Mouse (Mus musculus): ENCODE results near the gene 2900026A02Rik. TPM values are rescaled to one million over a fixed set of nuclear protein-coding genes. Genes with fewer than 3 reads are reported as not detected.

The 2900026A02Rik gene
- total and polyA plus RNA-seq, 3 experiments: 0.05 TPM; not detected in 2

- no peak for TF ChIP-seq CTCF (IDR thresholded peaks at IDR 0.05; ENCODE audit: low read depth, low read length)
- TF ChIP-seq GATA2 (IDR thresholded peaks at IDR 0.05; ENCODE audit: borderline replicate concordance, low read depth, low read length): no peak
- TF ChIP-seq GATA1 (IDR thresholded peaks at IDR 0.05; ENCODE audit: borderline replicate concordance, low read length): no peak
- TF ChIP-seq POLR2AphosphoS5 (IDR thresholded peaks at IDR 0.05; ENCODE audit: insufficient replicate concordance, low read depth, low read length): no peak
- TF ChIP-seq TAL1 (conservative IDR thresholded peaks at IDR 0.05; ENCODE audit: low read depth, low read length): no peak
- Histone ChIP-seq H3K9me3 (replicated peaks) (peaks cover 75% of the 10 kb centered on the region), H3K4me1 (ENCODE audit: insufficient read depth, low read depth, low read length) (no peaks in the 10 kb centered on the region), H3K4me3 (ENCODE audit: low read depth, low read length) (no peak overlapping the region), H3K27me3 (ENCODE audit: insufficient read depth, low read length) (no peaks in the 10 kb centered on the region), H3K36me3 (replicated peaks) (no peaks in the 10 kb centered on the region)
- DNase-seq (ENCODE audit: low spot score) (no peak), ATAC-seq (ENCODE audit: extremely low read depth, insufficient number of reproducible peaks, low FRiP score, poor library complexity, severe bottlenecking) (no peak)
Observed at GRCm38 (mm10) chr5:113040776-113041175, 180.3 kb downstream of the 2900026A02Rik start.

- no peaks in the 10 kb centered on the region for H3K4me1 ChIP-seq (ENCODE audit: insufficient read depth, low read depth, low read length)
- no peaks in the 10 kb centered on the region for H3K27me3 ChIP-seq (ENCODE audit: insufficient read depth, low read length)
- peaks cover 80% of the 10 kb centered on the region for H3K9me3 ChIP-seq (replicated peaks)
- no peak overlapping the region for H3K4me3 ChIP-seq (ENCODE audit: low read depth, low read length)
- H3K36me3 ChIP-seq (replicated peaks): no peaks in the 10 kb centered on the region
- DNase-seq (ENCODE audit: low spot score): no peak
- no peak for ATAC-seq (ENCODE audit: extremely low read depth, insufficient number of reproducible peaks, low FRiP score, poor library complexity, severe bottlenecking)
- no peak for TF ChIP-seq POLR2AphosphoS5 (IDR thresholded peaks at IDR 0.05; ENCODE audit: insufficient replicate concordance, low read depth, low read length)
- no peak for TF ChIP-seq GATA1 (IDR thresholded peaks at IDR 0.05; ENCODE audit: borderline replicate concordance, low read length)
- TF ChIP-seq GATA2 (IDR thresholded peaks at IDR 0.05; ENCODE audit: borderline replicate concordance, low read depth, low read length): no peak
- no peak for TF ChIP-seq CTCF (IDR thresholded peaks at IDR 0.05; ENCODE audit: low read depth, low read length)
- TF ChIP-seq TAL1 (conservative IDR thresholded peaks at IDR 0.05; ENCODE audit: low read depth, low read length): no peak
Observed at GRCm38 (mm10) chr5:113038601-113039000, 182.4 kb downstream of the 2900026A02Rik start.

Other genes starting within 250 kb of the 2900026A02Rik start
- gene Grk3, start 205.4 kb downstream of the 2900026A02Rik start, total RNA-seq (2014; fragmentation: Nextera tagmentation): not detected in 2 replicates
- gene Grk3, start 205.4 kb downstream of the 2900026A02Rik start, total RNA-seq (2017): 0.11 TPM in 1 of 2 replicates, not detected in the other
- gene Grk3, start 205.4 kb downstream of the 2900026A02Rik start, polyA plus RNA-seq (2012): not detected in 2 replicates
- not detected in 2 replicates for gene Crybb2, start 151.1 kb downstream of the 2900026A02Rik start, total RNA-seq (2014; fragmentation: Nextera tagmentation)
- gene Crybb2, start 151.1 kb downstream of the 2900026A02Rik start, total RNA-seq (2017): 0.29 TPM in 1 of 2 replicates, not detected in the other
- not detected in 2 replicates for gene Crybb2, start 151.1 kb downstream of the 2900026A02Rik start, polyA plus RNA-seq (2012)
- gene Crybb3, start 139.7 kb downstream of the 2900026A02Rik start, total RNA-seq (2014; fragmentation: Nextera tagmentation): not detected in 2 replicates
- gene Crybb3, start 139.7 kb downstream of the 2900026A02Rik start, total RNA-seq (2017): not detected in 2 replicates
- not detected in 2 replicates for gene Crybb3, start 139.7 kb downstream of the 2900026A02Rik start, polyA plus RNA-seq (2012)
- not detected in 2 replicates for gene Tmem211, start 5.7 kb upstream of the 2900026A02Rik start, total RNA-seq (2014; fragmentation: Nextera tagmentation)
- not detected in 2 replicates for gene Tmem211, start 5.7 kb upstream of the 2900026A02Rik start, total RNA-seq (2017)
- not detected in 2 replicates for gene Tmem211, start 5.7 kb upstream of the 2900026A02Rik start, polyA plus RNA-seq (2012)
- not detected in 2 replicates for gene Sgsm1, start 89.5 kb upstream of the 2900026A02Rik start, total RNA-seq (2014; fragmentation: Nextera tagmentation)
- under 0.01 and 0.05 TPM in 2 replicates for gene Sgsm1, start 89.5 kb upstream of the 2900026A02Rik start, total RNA-seq (2017)
- not detected in 2 replicates for gene Sgsm1, start 89.5 kb upstream of the 2900026A02Rik start, polyA plus RNA-seq (2012)
- not detected in 2 replicates for gene Aym1, start 136.1 kb upstream of the 2900026A02Rik start, total RNA-seq (2014; fragmentation: Nextera tagmentation)
- 0.29 TPM in 1 of 2 replicates, not detected in the other for gene Aym1, start 136.1 kb upstream of the 2900026A02Rik start, total RNA-seq (2017)
- not detected in 2 replicates for gene Aym1, start 136.1 kb upstream of the 2900026A02Rik start, polyA plus RNA-seq (2012)